Comparison of ENCODE assay signal across 8 mouse cellular contexts in genomic region chr2:61804841-61805540, GRCm38 (mm10). TPM values are rescaled to one million over a fixed set of nuclear protein-coding genes. Genes with fewer than 3 reads are reported as not detected.
DNase-seq lines count a peak whose midpoint lies in the region; ATAC-seq and TF ChIP-seq lines count a peak whose summit lies in the region.

No protein-coding gene starts in this region.

- ATAC-seq in heart, embryonic 13.5 days (ENCODE audit: extremely low read depth, insufficient number of reproducible peaks, low FRiP score, low TSS enrichment) = no peak
- ATAC-seq in hindbrain, embryonic 13.5 days (ENCODE audit: low FRiP score) = peak; percentile 44
- ATAC-seq in megakaryocyte progenitor cell, adult 5-6 weeks (replicated peaks; ENCODE audit: poor library complexity) = peak; percentile 10; the same call in 1 of the 2 replicates

- no peak for DNase-seq in heart, postnatal 4 days
- DNase-seq in embryo, embryonic 11 days = peak; percentile 40
- DNase-seq in testis, postnatal 10 days (ENCODE audit: low spot score) = peak; percentile 43
- no peak for DNase-seq in Muller cell, postnatal 12 days (ENCODE audit: inconsistent ontology term)

- no peak overlapping the region for H3K27ac ChIP-seq in heart, embryonic 13.5 days (replicated peaks)
- H3K27ac ChIP-seq in hindbrain, embryonic 13.5 days = no peak overlapping the region

- H3K9ac ChIP-seq in heart, embryonic 13.5 days = no peak overlapping the region
- no peak overlapping the region for H3K9ac ChIP-seq in hindbrain, embryonic 13.5 days

- WGBS in heart, embryonic 13.5 days = 3% methylated on average over 39 of the region's 39 CpGs
- under 1% methylated on average over 39 of the region's 39 CpGs for WGBS in hindbrain, embryonic 13.5 days

- no peaks in the 10 kb centered on the region for H3K9me3 ChIP-seq in heart, embryonic 13.5 days
- H3K9me3 ChIP-seq in E14TG2a.4 (ENCODE audit: low read length) = 0 out of 2 replicates have a peak, but pooled peaks cover under 1% of the 10 kb centered on the region
- no peaks in the 10 kb centered on the region for H3K9me3 ChIP-seq in hindbrain, embryonic 13.5 days

- H3K4me3 ChIP-seq in heart, embryonic 13.5 days = peak overlapping the region; percentile 29
- H3K4me3 ChIP-seq in E14TG2a.4 (replicated peaks; ENCODE audit: low read length) = peak overlapping the region; percentile 59
- H3K4me3 ChIP-seq in hindbrain, embryonic 13.5 days = peak overlapping the region; percentile 7

- peaks cover 9% of the 10 kb centered on the region for H3K36me3 ChIP-seq in heart, embryonic 13.5 days
- peaks cover 9% of the 10 kb centered on the region for H3K36me3 ChIP-seq in E14TG2a.4 (ENCODE audit: insufficient read depth, low read length)
- peaks cover under 1% of the 10 kb centered on the region; the same call in 1 of the 2 replicates for H3K36me3 ChIP-seq in hindbrain, embryonic 13.5 days

- no peak for TF ChIP-seq CTCF in E14TG2a.4 (conservative IDR thresholded peaks at IDR 0.05; ENCODE audit: low read length)

- peaks cover 91% of the 10 kb centered on the region for H3K27me3 ChIP-seq in heart, embryonic 13.5 days (replicated peaks)
- H3K27me3 ChIP-seq in E14TG2a.4 (ENCODE audit: insufficient read depth, low read length) = peaks cover 73% of the 10 kb centered on the region
- peaks cover 91% of the 10 kb centered on the region for H3K27me3 ChIP-seq in hindbrain, embryonic 13.5 days

- peaks cover 27% of the 10 kb centered on the region for H3K4me1 ChIP-seq in heart, embryonic 13.5 days
- peaks cover 39% of the 10 kb centered on the region for H3K4me1 ChIP-seq in E14TG2a.4 (replicated peaks; ENCODE audit: low read depth, low read length)
- peaks cover 29% of the 10 kb centered on the region for H3K4me1 ChIP-seq in hindbrain, embryonic 13.5 days (replicated peaks)

- H3K4me2 ChIP-seq in heart, embryonic 13.5 days = peak overlapping the region; percentile 48
- no peak overlapping the region for H3K4me2 ChIP-seq in hindbrain, embryonic 13.5 days

RNA-seq across cellular contexts. Expression of gene Tbr1, which starts 2.3 kb away (rescaled TPM):
- 0.05 and 0.11 TPM in 2 replicates for polyA plus RNA-seq in heart, embryonic 13.5 days (2015; fragmentation: Nextera tagmentation; extraction: Ambion mirVana)
- not detected for total RNA-seq in heart, postnatal 4 days (2021)
- 0.60 and 0.83 TPM in 2 replicates for polyA plus RNA-seq in hindbrain, embryonic 13.5 days (2015; fragmentation: Nextera tagmentation; extraction: Ambion mirVana)
- 0.42 and 0.59 TPM in 2 replicates for total RNA-seq in megakaryocyte progenitor cell, adult 5-6 weeks (2015)
- total RNA-seq in megakaryocyte progenitor cell, adult 5-6 weeks (2017) = not detected in 2 replicates

Comparison
In these comparisons a context has a peak if more than half of its experiments do, and no peak if none do; other contexts are left out.
1. H3K4me3 ChIP-seq: peak in every context shown above with its lines; median percentile 59 in E14TG2a.4; 29 in heart, embryonic 13.5 days; 7 in hindbrain, embryonic 13.5 days.
2. DNase-seq: peak in embryo, embryonic 11 days (single experiment) and testis, postnatal 10 days (single experiment); none in heart, postnatal 4 days (single experiment) and Muller cell, postnatal 12 days (single experiment).